Comparison of ENCODE assay signal across 8 mouse cellular contexts in the genomic region with DNA sequence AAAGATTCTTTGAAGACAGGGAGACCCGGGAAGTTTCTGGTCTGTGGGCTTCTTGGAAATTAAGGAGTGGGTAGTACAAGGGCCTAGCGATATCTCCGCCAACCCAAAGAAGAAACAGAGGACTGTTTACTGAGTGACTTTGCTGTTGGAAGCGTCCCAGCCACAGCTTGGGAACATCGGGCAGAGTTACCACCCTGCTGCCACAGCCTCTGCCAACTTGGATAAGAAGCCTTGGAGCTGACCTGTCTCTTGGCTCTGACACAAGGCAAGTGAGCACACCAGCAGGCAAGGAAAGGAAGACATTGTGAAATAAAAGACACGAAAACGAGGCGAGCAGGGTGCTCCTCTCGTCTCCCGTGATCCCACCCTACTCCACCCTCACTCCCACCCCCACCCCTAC.
DNase-seq lines count a peak whose midpoint lies in the region; ATAC-seq lines count a peak whose summit lies in the region.

No protein-coding gene starts in this region.

- peak; percentile 87 for DNase-seq in left cerebral cortex, postnatal 4 days
- no peak for DNase-seq in left cerebral cortex, postnatal 36 days (ENCODE audit: low spot score in 2 of 2)
- DNase-seq in adrenal gland, postnatal 36 days, result peak; percentile 73
- peak; percentile 81 to 87 for DNase-seq in cerebellum, postnatal 25 days
- peak; percentile 48 to 49 for DNase-seq in heart, postnatal 36 days
- no peak for DNase-seq in right cerebral cortex, postnatal 25 days

- intact Hi-C loops in left cerebral cortex, postnatal 4 days (cut with DNase I), result no loop called here
- intact Hi-C loops in left cerebral cortex, postnatal 36 days (cut with DNase I), result no loop called here
- intact Hi-C loops in heart, postnatal 36 days (cut with DNase I), result no loop called here

- no peak for ATAC-seq in megakaryocyte progenitor cell, adult 5-6 weeks (replicated peaks; ENCODE audit: poor library complexity)
- ATAC-seq in megakaryocyte-erythroid progenitor cell, adult 5-6 weeks (replicated peaks; ENCODE audit: low FRiP score, low TSS enrichment, poor library complexity, severe bottlenecking), result no peak

Comparison
In these comparisons a context has a peak if more than half of its experiments do, and no peak if none do; other contexts are left out.
1. DNase-seq: peak in left cerebral cortex, postnatal 4 days (single experiment), adrenal gland, postnatal 36 days (2 of 2), cerebellum, postnatal 25 days (2 of 2) and heart, postnatal 36 days (2 of 2); none in left cerebral cortex, postnatal 36 days (0 of 2) and right cerebral cortex, postnatal 25 days (single experiment).